Mouse (Mus musculus): ENCODE data around the gene Mex3d.
"Not testable (repeated sequence)": the region's sequence is repeated elsewhere in the genome, so short reads cannot be mapped to it uniquely, and the experiment has no call there.

The Mex3d gene

DNA sequence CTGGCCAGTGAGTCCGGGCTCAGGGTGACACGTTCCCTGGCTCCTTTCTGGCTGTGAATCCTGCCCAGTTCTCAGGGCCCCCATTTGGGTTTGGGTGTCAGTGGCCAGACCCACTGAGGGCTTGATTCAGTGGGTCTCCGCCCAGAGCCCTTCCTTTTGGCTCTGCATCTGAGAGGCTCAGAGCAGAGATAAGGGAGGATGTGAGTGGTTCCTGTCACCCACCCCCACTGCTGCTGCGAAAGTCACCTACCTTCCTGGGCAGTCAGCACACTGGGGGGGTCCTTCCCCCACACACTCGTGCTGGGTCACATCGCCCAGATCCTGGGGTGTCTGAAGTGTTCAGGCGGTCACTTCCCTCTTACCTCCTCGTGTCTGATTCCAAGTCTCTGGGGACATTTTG lies 34.7 kb downstream of the Mex3d start:
- DNase-seq: no peak

DNA sequence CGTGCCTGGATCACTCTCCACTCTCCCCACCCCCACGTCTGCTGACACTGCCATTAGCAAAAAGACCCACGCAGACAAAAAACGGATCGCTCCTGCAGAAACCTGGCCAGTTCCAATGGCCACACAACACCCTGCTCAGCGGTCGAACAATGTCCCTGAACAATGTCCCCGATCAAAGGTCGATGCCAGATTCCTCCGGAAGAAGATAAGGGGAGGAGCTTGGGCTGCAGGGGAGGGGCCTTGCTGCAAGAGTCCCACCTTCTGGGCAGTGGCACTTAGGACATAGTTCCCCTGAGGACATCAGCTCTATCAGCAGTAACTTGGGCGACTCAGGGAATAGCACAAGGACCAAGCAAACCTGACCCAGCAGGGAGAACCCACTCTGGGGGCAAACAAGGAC lies 35.6 kb downstream of the Mex3d start:
- DNase-seq: no peak

DNA sequence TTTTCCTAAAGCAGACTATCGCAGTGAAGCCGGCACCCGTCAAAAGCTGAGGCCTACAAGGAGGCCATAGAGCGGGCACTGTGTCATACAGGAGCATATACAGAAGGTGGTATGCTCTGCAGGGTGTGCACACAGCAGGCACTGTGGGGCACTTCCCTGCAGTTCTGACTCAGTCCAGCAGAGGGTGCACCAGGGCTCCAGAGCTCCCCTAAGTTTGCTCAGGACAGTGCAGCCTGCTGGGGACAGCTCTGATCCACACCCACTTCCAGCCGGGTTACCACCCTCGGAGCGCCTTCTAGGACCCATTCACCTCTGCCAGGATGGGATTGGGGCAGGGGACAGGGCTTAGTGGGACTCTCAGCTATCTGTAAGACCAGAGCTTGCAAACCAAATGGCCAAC lies 37.2 kb downstream of the Mex3d start:
- DNase-seq: peak; percentile 90 to 93

DNA sequence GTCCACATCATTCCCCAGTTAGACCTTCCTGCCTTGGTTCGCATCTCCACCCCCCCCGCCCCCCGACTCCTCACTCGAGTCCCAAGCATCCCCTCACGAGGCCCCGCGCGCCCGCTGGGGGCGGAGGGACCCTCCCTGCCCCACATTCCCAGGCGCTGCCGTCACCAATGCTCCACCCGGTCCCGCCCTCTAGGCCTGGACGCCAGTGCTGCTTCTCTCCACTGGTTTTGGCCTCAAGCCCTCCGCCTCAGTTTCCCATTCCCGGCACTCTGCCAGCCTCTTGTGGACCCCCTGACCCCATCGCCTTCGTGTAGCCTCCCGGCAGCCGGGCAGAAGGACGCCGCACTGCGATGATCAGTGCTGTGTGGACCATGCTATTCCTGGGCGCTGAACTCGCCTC lies 38.5 kb downstream of the Mex3d start:
- no peak for DNase-seq

DNA sequence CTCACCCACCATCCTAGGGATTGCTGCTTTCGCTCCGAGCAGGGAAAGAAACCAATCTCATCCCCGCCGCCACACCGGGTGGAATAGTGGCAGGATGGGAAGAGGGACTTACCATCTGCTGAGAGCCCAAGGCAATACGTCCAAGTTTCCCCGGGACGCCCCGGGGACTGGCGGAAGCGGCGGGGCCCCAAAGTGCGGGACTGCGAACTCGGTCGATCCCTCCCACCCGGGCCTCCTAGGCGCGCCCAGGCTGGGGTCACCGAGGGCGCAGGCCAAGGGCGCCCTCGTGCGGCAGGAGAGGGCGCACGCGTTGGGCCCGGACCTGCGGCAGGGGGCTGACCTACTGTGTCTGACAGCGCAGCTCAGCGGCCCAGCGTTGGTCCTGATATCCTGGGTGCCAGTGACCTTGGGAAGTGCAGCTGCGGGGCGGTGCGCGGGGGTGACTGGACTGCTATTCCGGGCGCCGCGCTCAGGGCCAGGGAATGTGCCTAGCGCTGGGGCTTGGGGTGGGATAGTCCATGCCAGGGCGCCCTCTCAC lies 39.1 kb downstream of the Mex3d start, which contains the start of gene Adamtsl5:
Adamtsl5 (minus strand) TSS at position 169 of the 538 bp plus-strand sequence.
- DNase-seq: peak; percentile 54 to 69

DNA sequence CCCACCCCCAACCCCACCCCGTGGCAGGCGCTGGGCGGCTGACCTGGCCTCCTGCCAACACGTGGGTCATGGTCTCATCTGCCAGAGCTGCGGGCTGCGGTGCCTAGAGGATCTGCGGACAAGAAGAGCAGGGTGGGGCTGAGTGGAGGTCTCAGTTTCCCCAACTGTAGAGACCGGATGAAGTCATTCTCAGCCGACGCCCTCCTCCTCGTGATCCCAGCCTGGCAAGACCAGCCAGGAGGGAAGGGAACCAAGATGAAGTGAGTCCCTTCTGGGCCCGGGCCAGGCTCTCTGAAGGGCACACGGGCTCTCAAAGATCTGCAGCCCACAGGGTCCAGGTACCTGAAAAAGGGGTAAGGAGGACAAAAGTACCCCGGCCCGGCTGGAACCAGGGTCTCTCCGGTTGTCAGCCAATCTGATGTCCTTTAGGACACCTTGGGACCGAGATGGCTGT lies 39.9 kb downstream of the Mex3d start:
- DNase-seq: no peak

DNA sequence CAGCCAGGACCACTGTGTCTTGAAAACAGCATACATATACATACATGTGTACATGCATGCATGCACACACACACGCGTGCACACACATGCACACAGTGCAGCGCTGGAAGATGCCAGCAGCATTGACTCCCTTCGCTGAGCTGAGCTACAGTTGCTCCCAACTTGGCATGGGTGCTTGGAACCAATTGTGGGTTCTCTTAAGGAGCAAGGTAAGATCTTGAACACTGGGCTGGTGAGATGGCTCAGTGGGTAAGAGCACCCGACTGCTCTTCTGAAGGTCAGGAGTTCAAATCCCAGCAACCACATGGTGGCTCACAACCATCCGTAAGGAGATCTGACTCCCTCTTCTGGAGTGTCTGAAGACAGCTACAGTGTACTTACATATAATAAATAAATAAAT lies 41.5 kb downstream of the Mex3d start:
- not testable (repeated sequence) for DNase-seq

DNA sequence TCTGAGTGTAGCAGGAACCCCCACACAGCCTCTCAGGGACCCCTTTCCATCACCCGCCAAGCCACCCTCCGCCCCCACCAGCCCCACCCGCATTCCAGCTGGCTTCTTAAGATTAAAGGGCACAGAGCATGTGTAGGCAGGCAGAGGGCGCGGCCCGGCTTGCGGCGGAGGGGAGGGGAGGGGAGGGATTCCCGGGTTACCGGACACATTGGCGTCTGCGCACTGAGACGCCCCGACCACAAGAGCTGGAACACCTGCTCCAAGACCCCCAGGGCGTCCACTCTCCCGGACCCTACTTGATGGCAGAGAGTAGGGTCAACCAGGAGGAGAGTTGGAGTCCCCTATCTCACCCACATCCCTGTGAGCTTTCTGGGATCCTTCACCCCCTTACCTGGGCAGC lies 42.3 kb downstream of the Mex3d start:
- DNase-seq: no peak

DNA sequence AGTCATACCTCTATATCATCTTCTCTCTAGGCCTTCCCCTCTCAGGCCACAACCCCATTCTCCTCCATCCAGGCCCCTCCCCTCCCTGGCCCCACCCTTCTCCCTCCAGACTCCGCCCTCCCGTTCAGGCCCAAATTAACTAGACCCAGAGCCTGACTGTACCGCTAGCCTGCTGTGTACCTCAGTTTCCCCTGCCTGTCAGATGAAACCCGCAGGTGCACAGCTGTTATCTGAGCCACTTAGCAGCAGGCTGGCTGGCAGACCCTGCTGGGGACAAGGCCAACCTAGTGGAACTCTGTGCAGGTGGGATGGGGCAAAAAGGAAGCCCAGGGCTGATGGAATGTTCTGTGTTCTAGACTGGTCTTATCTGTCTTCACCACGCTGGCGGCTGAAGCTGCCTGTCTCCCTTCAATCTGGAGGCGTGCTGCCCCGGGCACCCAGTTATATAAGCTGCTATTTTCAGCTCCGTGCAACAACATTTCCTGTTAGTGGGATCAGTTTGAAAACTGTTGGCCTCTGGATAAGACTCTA lies 43.3 kb downstream of the Mex3d start:
- no peak for DNase-seq

DNA sequence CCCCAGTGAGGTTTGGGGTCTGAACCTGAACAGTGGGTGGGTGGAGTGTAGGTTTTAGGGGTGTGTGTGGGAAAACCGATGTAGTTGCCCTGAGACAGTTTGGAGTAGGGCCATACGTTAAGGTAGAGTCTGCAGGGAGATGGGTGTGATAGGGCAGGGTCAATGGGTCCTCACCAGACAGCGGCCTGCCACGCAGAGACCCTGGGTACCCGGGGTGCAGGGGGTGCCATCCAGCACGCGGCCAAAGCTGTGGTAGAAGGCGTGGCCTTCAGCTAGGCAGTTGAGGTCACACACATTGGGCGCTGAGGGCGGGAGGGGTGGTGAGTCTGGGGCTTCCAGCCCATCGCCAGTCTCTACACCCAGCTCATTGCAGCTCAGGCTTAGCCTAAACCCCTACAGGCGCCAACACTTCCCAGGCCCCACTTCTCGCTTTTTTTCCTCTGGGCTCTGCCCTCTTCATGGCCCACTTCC lies 44.0 kb downstream of the Mex3d start:
- no peak for DNase-seq

DNA sequence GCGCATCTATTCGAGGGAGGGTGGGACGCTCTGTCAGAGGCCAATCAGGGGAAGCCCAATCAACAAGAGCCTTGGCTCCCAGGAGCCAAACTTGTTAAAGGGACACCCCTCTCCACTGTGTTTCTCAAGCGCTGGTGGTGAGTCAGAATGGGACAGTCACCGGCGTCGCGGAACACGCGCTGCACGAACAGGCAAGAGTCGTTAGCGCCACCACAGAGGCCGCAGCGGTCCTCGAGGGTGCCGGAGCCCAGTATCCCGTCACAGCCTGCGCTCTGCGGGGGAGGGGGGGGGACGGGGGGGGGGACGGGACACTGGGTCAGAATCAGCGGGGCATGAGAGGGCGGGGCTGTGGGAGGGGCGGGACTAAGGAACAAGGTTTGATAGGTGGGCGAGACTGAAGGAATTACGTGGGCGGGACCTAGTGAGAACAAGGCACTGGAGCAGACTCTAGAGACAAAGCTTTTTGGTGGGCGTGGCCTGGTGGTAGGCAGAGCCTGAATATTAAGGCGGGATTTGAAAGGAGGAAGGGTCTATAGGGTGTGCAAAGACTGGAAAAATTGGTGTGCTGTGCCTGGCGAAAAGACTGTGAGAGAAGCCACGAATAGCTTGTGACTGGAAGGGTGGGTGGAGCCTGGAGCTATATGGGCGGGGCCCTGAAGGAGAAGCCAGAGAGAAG lies 44.6 kb downstream of the Mex3d start:
- no peak for DNase-seq

DNA sequence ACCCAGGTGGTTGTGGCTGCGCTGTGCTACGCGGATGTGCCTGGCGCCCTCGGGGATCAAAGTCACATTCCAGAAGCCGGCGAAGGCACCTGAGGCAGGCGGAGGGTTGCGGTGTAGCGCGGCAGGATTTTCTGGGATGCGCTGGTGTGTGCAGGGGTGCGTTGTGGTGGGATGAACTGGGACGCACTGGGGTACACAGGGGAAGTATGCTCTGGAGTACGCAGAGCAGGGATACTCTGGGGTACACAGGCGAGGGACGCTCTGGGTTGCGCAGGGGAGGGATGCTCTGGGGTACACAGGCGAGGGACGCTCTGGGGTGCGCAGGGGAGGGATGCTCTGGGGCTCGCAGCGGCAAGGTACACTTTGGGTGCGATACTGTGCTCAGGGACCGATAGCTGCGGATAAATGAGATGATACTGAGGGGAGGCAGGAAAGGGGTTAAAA lies 45.1 kb downstream of the Mex3d start:
- no peak for DNase-seq

DNA sequence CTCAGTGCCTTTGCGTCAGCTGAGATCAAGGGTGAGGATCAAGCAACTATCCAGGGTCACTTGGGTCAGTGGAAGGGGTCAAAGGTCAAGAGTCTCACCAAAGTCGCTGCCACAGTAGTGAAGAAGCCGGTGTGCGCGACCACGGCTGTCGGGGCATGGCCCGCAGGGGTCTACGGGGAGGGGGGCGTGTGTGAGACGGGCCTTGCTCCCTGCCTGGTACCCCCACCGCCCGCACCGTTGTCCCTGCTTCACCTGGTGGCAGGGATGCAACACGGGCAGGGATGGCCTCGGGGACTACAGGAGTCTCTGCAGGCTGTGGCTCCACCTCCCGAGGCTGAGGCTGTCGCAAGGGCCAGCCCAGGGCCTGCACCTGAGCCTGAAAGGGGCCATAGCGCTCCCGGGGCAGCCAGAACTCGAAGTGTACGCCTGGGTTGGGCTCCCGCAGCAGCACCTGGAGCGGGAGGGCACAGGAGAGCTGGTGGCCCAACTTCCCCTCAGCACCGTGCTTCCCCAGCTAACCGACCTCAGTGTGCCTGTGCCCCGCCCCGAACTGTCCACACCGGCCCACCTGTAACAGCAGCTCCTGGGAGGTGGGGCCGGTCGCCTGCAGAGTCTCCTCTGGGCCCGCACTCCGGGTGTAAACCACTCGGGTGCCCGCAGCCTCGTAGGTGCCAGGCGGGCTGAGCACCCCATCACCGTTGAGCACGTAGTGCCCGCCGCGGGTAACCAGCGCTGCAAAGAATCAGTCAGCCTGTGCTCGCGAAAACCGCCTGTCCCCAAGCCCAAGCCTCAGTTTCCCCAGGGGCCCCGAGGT lies 45.8 kb downstream of the Mex3d start:
- DNase-seq: no peak

DNA sequence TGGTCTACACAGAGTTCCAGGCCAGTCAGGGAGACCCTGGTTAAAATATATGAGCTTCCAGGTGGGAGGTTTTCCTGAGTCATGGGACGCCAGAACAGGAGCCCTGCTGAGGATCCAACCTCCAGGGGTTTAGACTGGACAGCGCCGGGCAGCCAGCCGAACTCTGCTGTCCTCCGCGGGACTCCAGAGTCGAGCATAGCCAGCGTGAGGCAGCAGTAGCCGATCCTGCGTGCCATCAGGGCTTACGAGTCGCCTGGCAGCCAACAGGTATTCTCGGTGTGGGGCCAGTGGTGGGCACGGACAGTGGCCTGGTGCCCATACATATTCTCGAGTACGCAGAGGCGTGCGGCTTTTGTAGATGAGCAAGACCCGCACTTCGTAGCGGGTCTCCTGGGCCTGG lies 46.4 kb downstream of the Mex3d start:
- no peak for DNase-seq

DNA sequence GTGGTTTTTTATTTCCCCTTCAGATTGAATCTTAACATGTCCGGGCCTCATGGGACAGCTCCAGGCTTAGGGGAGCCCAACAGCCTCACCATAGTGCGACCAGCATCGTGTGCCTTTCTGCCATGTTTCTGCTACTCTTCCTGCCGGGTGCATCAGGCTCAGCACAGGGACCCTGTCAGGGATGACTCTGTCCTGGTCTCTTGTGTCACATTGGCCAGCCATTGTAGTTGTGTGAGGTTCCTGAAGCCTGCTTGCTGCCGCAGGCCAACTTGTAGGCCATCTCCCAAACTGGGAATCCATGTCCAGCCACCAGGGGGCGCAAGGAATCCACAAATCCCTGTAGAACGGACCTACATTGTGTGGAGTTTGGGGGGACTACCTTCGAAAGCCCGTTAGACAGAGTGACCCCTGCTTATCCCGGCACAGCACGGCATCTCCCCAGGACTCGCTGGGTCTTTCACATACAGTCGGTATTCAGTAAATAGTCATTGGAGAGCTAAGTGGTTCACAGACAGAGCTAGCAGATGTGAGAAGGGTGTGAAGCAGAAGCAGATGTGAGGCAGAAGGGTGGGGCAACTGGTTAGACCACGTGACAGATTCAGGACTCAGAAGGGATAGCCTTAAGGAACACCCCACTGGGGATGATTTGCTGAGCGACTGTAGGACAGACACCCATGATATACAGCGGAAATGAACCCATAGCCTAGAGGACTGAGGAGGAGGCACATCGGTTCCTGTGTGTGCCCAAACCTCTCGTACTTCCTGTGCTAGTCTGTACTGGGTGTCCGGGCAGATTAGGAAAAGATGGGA lies 47.3 kb downstream of the Mex3d start:
- DNase-seq: peak; percentile 90 to 93

DNA sequence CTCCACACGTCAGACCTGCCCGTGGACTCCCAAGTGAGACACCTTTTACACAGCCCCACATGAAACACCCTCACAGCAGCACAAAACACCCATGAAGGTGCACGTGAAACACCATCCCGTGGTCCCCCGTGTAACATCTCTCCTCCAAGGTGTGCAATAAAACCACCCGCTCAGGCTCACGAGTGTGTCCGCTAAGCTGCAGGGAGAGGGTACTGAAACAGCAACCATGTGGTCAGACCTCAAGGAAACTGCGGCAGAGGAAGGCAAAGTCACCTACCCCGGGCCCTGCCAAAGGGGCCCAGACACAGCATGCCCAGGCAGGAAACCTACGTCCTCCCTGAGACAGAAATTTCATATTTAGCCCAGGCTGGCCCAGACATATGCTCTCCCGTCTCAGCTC lies 51.2 kb downstream of the Mex3d start:
- DNase-seq: no peak

DNA sequence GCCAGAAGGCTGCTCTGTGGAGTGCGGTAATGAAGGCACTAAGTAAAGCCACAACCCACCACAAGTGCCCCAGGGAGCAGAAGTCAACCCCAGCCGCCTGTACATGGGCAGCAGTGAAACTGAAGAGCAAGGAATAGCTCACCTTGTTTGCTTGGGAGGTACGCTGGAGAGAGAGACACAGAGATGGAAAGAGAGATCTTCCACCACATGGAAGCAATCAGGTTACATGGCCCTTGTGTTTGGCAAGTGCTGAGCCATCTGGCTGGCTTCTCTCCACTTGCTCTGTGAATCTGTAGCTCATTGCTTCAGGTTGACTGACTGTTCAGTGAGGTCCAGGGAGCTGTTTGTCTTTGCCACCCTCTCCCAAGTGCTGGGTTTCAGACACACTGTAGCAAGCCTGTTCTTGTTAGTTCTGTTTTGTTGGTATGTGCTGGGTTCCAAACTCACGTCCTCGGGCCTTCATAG lies 54.9 kb downstream of the Mex3d start:
- peak; percentile 65 to 67 for DNase-seq

DNA sequence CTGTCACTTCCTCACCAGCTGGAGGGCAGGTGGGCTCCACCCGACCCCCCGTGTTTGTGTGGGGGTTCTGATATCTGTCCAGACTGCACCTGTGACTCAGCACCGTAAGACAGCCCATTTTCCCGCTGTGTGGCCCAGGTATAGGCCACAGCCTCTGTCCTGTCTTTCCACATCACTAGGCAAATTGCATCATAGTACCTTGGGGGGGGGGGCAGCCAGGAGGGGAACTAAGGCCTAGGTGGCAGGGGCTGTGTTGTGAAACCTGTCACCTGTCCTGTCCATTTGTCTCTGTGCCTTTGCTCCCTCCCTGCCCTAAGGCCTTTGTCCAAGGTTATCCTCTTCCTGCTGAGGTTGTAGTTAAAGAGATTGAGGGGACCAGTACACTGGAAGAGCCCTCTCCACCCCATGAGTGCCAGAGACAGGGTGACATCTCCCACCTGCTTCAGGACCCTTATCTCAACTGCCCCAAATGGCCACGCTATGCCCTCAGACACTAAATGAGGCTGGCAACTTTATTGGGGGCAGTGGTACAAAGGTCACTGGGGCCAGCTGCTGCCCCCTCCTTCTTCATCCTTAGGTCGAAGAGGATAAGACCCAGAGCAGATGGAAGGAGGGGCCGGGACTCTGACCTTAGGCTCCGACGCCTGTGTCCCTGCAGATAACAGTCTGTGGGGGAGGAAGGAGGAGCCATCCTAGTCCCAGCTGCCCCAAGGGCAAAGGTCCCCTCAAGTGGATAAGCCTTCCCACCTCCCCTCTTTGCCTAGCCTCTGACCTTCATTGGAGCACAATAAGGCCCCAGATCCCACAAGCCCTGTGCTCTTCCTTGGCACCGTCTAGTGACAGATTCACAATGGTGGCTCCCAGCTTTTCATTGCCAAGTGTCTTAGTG lies 55.6 kb downstream of the Mex3d start:
- no peak for DNase-seq

DNA sequence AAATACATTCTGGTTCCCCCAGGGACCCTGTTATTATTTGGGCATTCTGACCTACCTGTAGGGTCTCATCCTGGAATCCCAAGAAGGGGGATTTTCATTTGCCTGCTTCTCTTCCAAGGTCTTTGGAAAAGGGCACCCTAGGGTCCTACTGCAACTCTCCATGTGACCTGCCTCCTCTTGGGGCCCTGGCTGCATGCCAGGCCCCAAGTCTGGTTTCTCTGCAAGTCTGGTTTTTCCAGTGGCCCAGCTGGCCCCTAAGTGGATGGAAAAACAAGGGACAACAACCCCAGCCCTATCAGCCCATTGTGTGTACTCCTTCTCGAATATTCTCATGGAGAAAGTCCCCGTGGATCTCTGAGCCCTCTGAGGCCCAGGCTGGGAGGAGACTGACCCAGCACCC lies 56.6 kb downstream of the Mex3d start:
- DNase-seq: no peak

Measured in cerebellum, postnatal 25 days (tissue).